Mouse (Mus musculus): ENCODE data around the gene Dlg2.

DNA sequence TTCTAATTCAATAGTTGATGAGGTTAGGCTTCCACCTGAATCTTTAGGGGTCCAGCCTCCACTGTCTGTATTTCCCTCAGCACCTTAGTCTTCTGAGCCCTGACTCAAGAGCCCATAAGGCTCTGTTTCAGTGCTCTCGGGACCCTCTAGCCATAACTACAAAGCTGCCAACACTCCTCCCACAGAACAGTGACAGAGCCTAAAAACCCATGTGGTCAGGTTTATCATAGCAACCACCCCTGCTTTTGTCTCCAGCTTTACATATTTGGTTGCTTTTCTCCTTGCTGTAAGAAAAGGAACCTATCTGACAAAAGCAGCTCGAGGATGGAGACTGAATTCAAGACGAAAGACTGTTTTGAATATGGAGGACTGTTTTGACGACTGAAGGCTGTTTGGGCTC lies 765.2 kb downstream of the Dlg2 start:
- TF ChIP-seq CTCF (conservative IDR thresholded peaks at IDR 0.05; ENCODE audit: low read length), result no peak
- no peak for TF ChIP-seq POU5F1 (IDR thresholded peaks at IDR 0.05; ENCODE audit: borderline replicate concordance, low read length)
